Mouse (Mus musculus) CD4-positive naive resting alpha-beta T cell, adult 57 days (primary cell): ENCODE results near the gene Pnpla1. TPM values are rescaled to one million over a fixed set of nuclear protein-coding genes. Genes with fewer than 3 reads are reported as not detected.

Experiments
- total RNA-seq: library from RNA; stranded (reverse); gene quantifications from one replicate; pipeline ENCODE4 v1.2.4, GENCODE M21; 2023

Pnpla1 gene
- not detected for total RNA-seq

GRCm38 (mm10) chr17:28858205-28858604 lies at the start of gene Pnpla1:
Gene Pnpla1 (plus strand): TSS chr17:28858411.

GRCm38 (mm10) chr17:28915060-28915628 lies 56.9 kb downstream of the Pnpla1 start, which contains the start of gene 4930539E08Rik:
Gene 4930539E08Rik (minus strand): TSS chr17:28915324.

Other genes starting within 250 kb of the Pnpla1 start
- 395 TPM for gene Srpk1, start 235.7 kb upstream of the Pnpla1 start, total RNA-seq
- gene Slc26a8, start 168.2 kb upstream of the Pnpla1 start, total RNA-seq, result 3.7 TPM
- 112 TPM for gene Mapk14, start 167.1 kb upstream of the Pnpla1 start, total RNA-seq
- 10.8 TPM for gene AC170998.1, start 132.3 kb upstream of the Pnpla1 start, total RNA-seq
- 0.83 TPM for gene Mapk13, start 89.1 kb upstream of the Pnpla1 start, total RNA-seq
- 51.9 TPM for gene Brpf3, start 57.3 kb upstream of the Pnpla1 start, total RNA-seq
- gene 4930539E08Rik, start 56.9 kb downstream of the Pnpla1 start, total RNA-seq, result 0.65 TPM
- gene Pxt1, start 85.4 kb downstream of the Pnpla1 start, total RNA-seq, result not detected
- 60.1 TPM for gene Kctd20, start 93.5 kb downstream of the Pnpla1 start, total RNA-seq
- gene Stk38, start 149.6 kb downstream of the Pnpla1 start, total RNA-seq, result 537 TPM
- gene Srsf3, start 174.2 kb downstream of the Pnpla1 start, total RNA-seq, result 508 TPM
- gene Cdkn1a, start 232.6 kb downstream of the Pnpla1 start, total RNA-seq, result 4.0 TPM